Mouse (Mus musculus) MEL (cell line): ENCODE data around the gene Ybx2.
A peak's percentile ranks its signal among the peaks of the same experiment; 100 is the strongest.

ENCODE experiments used
- CTCF ChIP-seq, 3 experiments: IDR thresholded peaks in 2 of 3; conservative IDR thresholded peaks in 1 of 3; 2 replicates each; pipeline ENCODE4 v1.5.1; 2011 to 2012; ENCODE audit warnings: low read length in 3 of 3, low read depth in 2 of 3, mild to moderate bottlenecking in 2 of 3, improper control_type of control experiment in 1 of 3, inconsistent platforms in 1 of 3, mixed read lengths in 1 of 3, moderate library complexity in 1 of 3; ENCODE audit not compliant: control insufficient read depth in 1 of 3, insufficient read depth in 1 of 3, poor library complexity in 1 of 3, severe bottlenecking in 1 of 3
- E2F4 ChIP-seq: IDR thresholded peaks from 2 replicates; pipeline ENCODE4 v1.6.1; 2011; ENCODE audit warnings: low read depth, low read length, improper control_type of control experiment, borderline replicate concordance
- EP300 ChIP-seq, 2 experiments: IDR thresholded peaks; 2 replicates each; pipeline ENCODE4 v1.6.1; 2011; ENCODE audit warnings: improper control_type of control experiment in 2 of 2, low read length in 2 of 2, low read depth in 1 of 2, mild to moderate bottlenecking in 1 of 2
- ETS1 ChIP-seq: IDR thresholded peaks from 2 replicates; pipeline ENCODE4 v1.6.1; 2012; ENCODE audit warnings: low read depth, mild to moderate bottlenecking, inconsistent platforms, low read length, improper control_type of control experiment, moderate library complexity
- GATA1 ChIP-seq: IDR thresholded peaks from 2 replicates; pipeline ENCODE4 v1.6.1; 2011; ENCODE audit warnings: low read depth, low read length, improper control_type of control experiment
- MEF2A ChIP-seq: IDR thresholded peaks from 2 replicates; pipeline ENCODE4 v1.6.1; 2014; ENCODE audit warnings: low read depth, mild to moderate bottlenecking, inconsistent platforms, low read length, improper control_type of control experiment; ENCODE audit not compliant: poor library complexity, insufficient replicate concordance, severe bottlenecking; ENCODE audit errors: extremely low read depth
- NRF1 ChIP-seq: IDR thresholded peaks from 2 replicates; pipeline ENCODE4 v1.6.1; 2014; ENCODE audit warnings: low read depth, mild to moderate bottlenecking, inconsistent platforms, low read length, improper control_type of control experiment, moderate library complexity; ENCODE audit not compliant: poor library complexity, insufficient read depth, severe bottlenecking
- POLR2A ChIP-seq, 2 experiments: IDR thresholded peaks; 2 replicates each; pipeline ENCODE4 v1.6.1; 2011 to 2012; ENCODE audit warnings: low read length in 2 of 2, mild to moderate bottlenecking in 2 of 2, control low read depth in 1 of 2, improper control_type of control experiment in 1 of 2, low read depth in 1 of 2, moderate library complexity in 1 of 2; ENCODE audit not compliant: control insufficient read depth in 1 of 2, insufficient read depth in 1 of 2, poor library complexity in 1 of 2
- RAD21 ChIP-seq: IDR thresholded peaks from 2 replicates; pipeline ENCODE4 v1.6.1; 2011; ENCODE audit warnings: mild to moderate bottlenecking, low read depth, low read length, improper control_type of control experiment
- SIN3A ChIP-seq: IDR thresholded peaks from 2 replicates; pipeline ENCODE4 v1.6.1; 2012; ENCODE audit warnings: low read length, improper control_type of control experiment, inconsistent platforms
- TBP ChIP-seq: IDR thresholded peaks from 2 replicates; pipeline ENCODE4 v1.8.0; 2011; ENCODE audit warnings: low read depth, low read length, improper control_type of control experiment
- TCF12 ChIP-seq: IDR thresholded peaks from 2 replicates; pipeline ENCODE4 v1.6.1; 2014; ENCODE audit warnings: low read depth, mild to moderate bottlenecking, inconsistent platforms, low read length, improper control_type of control experiment, moderate library complexity
- USF1 ChIP-seq: IDR thresholded peaks from 2 replicates; pipeline ENCODE4 v1.6.1; 2014; ENCODE audit warnings: low read depth, mild to moderate bottlenecking, inconsistent platforms, low read length, improper control_type of control experiment, moderate library complexity
- USF2 ChIP-seq, 2 experiments: IDR thresholded peaks; 2 replicates each; pipeline ENCODE4 v1.6.1; 2011 to 2012; ENCODE audit warnings: improper control_type of control experiment in 2 of 2, low read length in 2 of 2, borderline replicate concordance in 1 of 2, inconsistent platforms in 1 of 2, low read depth in 1 of 2, mild to moderate bottlenecking in 1 of 2; ENCODE audit not compliant: insufficient read depth in 1 of 2

DNA sequence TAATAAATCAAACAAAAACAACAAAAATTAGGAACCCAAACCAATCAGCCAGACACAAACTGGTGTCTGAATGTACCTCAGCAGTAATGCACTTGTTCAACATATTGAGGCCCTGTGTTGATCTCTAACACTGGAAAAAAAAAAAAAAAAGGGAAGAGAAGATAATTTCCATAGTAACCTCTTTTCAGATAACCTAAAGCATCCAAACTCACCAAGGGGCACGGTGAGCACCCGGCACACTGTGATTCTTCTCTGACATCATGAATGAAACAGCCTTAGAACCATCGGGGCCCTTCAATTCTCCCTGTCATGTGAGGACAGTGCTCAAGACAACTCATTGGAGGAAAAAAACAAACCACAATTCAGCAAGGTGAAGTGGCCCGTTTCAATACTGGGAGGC, 5.9 kb upstream of the Ybx2 start:
- TF ChIP-seq MEF2A, result no peak
- no peak for TF ChIP-seq CTCF (IDR thresholded peaks at IDR 0.05 in 2 of 3, conservative IDR thresholded peaks at IDR 0.05 in 1 of 3; ENCODE audit: control insufficient read depth in 1 of 3, insufficient read depth in 1 of 3, low read depth in 2 of 3, low read length in 3 of 3, poor library complexity in 1 of 3, severe bottlenecking in 1 of 3)
- no peak for TF ChIP-seq USF2 (IDR thresholded peaks at IDR 0.05; ENCODE audit: borderline replicate concordance in 1 of 2, insufficient read depth in 1 of 2, low read depth in 1 of 2, low read length in 2 of 2)
- no peak for TF ChIP-seq TBP
- peak; percentile 44 for TF ChIP-seq USF1
- no peak for TF ChIP-seq E2F4
- TF ChIP-seq ETS1, result peak; percentile 90
- peak; percentile 90 for TF ChIP-seq SIN3A
- peak; percentile 74 to 94 for TF ChIP-seq EP300 (IDR thresholded peaks at IDR 0.05; ENCODE audit: low read depth in 1 of 2, low read length in 2 of 2)
- TF ChIP-seq GATA1, result peak; percentile 99
- peak in 1 of 2 experiments; percentile 29; a peak in 1 of 4 replicates for TF ChIP-seq POLR2A (IDR thresholded peaks at IDR 0.05; ENCODE audit: control insufficient read depth in 1 of 2, insufficient read depth in 1 of 2, low read depth in 1 of 2, low read length in 2 of 2, poor library complexity in 1 of 2)
- peak; percentile 42; the same call in 1 of the 2 replicates for TF ChIP-seq TCF12
- TF ChIP-seq RAD21, result no peak
- TF ChIP-seq NRF1, result 0 out of 2 replicates have a peak, but pooled peaks have one; percentile 5
